Mouse (Mus musculus) E14TG2a.4 (cell line): ENCODE data around the gene Boll.

Experiments used
- CTCF ChIP-seq: conservative IDR thresholded peaks from 2 replicates; pipeline ENCODE4 v1.5.1; 2014; ENCODE audit warnings: low read length
- POU5F1 ChIP-seq: IDR thresholded peaks from 2 replicates; pipeline ENCODE4 v1.6.1; 2014; ENCODE audit warnings: low read length, borderline replicate concordance

DNA sequence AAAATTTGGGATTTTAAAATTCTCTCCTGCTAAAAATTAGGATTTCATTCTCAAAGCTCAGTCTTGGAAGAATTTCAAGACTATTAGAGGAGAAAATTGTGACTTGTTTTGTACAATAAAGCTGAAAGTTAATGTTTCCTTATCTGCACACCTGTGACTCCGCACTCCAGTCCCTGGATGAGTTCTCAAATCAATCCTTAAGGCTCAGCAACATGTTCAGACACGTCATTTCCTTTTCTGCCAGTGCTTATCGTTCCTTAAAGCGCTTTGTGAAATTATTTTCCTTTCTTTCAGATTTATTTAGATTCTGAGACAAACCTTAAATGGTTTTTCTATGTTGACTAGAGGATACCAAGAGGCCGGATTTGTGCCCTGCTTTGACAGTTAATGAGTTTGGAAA, 126.8 kb downstream of the Boll start:
- TF ChIP-seq CTCF (no peak), POU5F1 (no peak)
